Mouse (Mus musculus): Measurements from ENCODE around the gene Gab3. TPM values are rescaled to one million over a fixed set of nuclear protein-coding genes. Genes with fewer than 3 reads are reported as not detected.
A peak's percentile ranks its signal among the peaks of the same experiment; 100 is the strongest.
"Not testable (repeated sequence)": the region's sequence is repeated elsewhere in the genome, so short reads cannot be mapped to it uniquely, and the experiment has no call there.

Gab3 gene
- polyA plus RNA-seq, 1 experiment from 2014 or later, result 0.77 TPM

DNA sequence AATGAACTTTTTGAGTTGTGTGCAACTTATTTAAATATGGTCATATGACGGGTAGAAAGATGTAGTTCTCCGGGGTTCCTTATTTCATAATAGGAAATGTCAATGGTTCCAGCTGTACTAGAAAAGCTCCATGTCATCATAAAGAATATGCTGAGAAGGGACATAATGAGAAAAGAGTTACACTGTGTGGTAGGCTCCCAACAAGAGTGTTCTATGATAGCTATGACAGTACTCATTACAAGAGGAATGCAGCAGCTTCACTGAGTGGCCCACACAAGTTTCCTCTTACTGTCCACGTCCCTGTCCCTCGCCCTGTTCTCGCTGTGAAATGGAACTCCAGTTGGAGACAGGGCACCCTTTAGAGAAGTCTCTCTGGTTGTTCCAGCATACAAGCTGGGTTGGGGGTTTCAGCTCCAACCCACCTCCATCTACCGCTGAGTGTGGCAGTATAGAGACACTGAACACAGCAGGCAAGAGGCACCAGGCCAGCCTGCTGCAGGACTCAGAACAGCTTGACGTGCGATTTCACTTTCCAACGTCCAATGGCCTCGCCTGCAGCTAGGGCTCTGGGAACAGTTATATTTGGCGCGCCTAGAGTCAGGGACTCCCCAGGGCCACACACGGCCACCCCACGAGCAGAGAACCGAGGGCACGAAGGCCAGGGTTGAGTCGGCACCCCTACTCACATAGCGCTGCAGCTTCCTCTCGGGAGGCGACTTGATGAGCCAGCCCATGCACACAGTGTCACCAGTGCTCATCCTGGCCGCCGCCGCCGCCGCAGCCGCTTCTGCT, 1.1 kb downstream of the Gab3 start:
- no peaks in the 10 kb centered on the region for H3K36me3 ChIP-seq

DNA sequence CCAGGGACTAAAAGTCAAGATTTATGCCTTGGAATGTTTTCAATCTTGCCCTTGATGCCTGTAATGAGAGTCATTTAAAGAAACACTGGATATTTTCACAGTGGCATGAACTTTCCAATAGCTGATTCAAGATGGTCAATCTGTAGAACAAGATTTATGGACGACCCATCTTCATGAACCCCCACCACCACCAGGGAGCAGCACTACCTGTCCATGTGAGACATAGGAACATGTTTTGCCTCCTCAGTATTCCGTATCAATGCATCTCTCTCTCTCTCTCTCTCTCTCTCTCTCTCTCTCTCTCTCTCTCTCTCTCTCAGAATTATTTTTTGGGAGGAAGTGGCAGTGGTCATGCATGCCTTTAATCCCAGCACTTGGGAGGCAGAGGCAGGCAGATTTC, 2.9 kb downstream of the Gab3 start:
- Histone ChIP-seq H3K27me3 (ENCODE audit: insufficient read depth, poor library complexity, severe bottlenecking) (no peaks in the 10 kb centered on the region), H3K4me3 (no peak overlapping the region), H3K36me3 (no peaks in the 10 kb centered on the region), H3K4me1 (replicated peaks) (no peaks in the 10 kb centered on the region), H3K27ac (no peak overlapping the region), H3K9me3 (no peaks in the 10 kb centered on the region)
- WGBS, result 53% methylated on average over 2 of the region's 2 CpGs
- no peak for DNase-seq (ENCODE audit: low spot score)

More for the DNA sequence above, 1.1 kb downstream of the Gab3 start:
- no peaks in the 10 kb centered on the region for H3K9me3 ChIP-seq
- H3K27ac ChIP-seq, result peak overlapping the region; percentile 59; the same call in 1 of the 2 replicates
- H3K27me3 ChIP-seq (ENCODE audit: insufficient read depth, poor library complexity, severe bottlenecking), result no peaks in the 10 kb centered on the region
- peak; percentile 23 for DNase-seq (ENCODE audit: low spot score)
- 24% methylated on average over 26 of the region's 26 CpGs for WGBS
- H3K4me1 ChIP-seq (replicated peaks), result no peaks in the 10 kb centered on the region
- peak overlapping the region; percentile 59 for H3K4me3 ChIP-seq

DNA sequence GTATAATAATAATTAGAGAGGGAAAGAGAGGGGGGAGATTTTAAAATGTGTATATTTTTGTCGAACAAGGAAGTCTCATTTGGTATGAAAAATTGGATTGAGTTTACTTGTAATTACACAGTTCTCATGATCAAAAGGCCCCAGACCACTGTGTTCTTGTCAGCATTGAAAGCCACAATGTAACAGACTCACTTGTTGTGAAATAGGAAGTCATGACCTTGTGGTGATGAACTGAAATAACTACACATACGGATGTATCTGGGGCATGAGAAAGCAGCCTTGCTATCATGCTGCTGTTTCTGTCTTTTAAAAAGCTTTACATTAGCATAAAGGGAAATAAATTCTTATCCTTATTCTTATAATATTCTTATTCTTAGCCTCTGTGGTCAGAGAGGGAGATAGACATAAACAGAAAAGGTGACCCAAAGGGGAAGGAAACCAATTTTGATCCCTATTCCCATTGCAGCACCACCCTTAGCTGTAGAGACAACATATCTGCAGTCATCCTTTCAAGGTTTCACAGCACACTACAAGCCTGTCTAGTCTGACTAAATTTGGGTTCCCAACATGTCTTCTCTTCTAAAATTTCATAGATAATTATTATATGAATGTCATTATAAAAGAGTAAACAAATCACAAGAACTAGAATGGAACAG, 29.0 kb downstream of the Gab3 start:
- H3K4me1 ChIP-seq (replicated peaks), result no peaks in the 10 kb centered on the region
- no peaks in the 10 kb centered on the region for H3K9me3 ChIP-seq
- no peak overlapping the region for H3K4me3 ChIP-seq
- H3K36me3 ChIP-seq, result no peaks in the 10 kb centered on the region
- no peak for DNase-seq (ENCODE audit: low spot score)
- no peaks in the 10 kb centered on the region for H3K27me3 ChIP-seq (ENCODE audit: insufficient read depth, poor library complexity, severe bottlenecking)
- H3K27ac ChIP-seq, result no peak overlapping the region
- 85% methylated on average over 2 of the region's 2 CpGs for WGBS

- Histone ChIP-seq H3K27me3 (ENCODE audit: insufficient read depth, poor library complexity, severe bottlenecking) (no peaks in the 10 kb centered on the region), H3K36me3 (no peaks in the 10 kb centered on the region), H3K27ac (no peak overlapping the region), H3K4me1 (replicated peaks) (no peaks in the 10 kb centered on the region), H3K9me3 (no peaks in the 10 kb centered on the region), H3K4me3 (no peak overlapping the region)
- DNase-seq (ENCODE audit: low spot score), result no peak
- 73% methylated on average over 3 of the region's 3 CpGs for WGBS
These were observed 38.2 kb downstream of the Gab3 start for GRCm38 (mm10) chrX:75046921-75047635.

DNA sequence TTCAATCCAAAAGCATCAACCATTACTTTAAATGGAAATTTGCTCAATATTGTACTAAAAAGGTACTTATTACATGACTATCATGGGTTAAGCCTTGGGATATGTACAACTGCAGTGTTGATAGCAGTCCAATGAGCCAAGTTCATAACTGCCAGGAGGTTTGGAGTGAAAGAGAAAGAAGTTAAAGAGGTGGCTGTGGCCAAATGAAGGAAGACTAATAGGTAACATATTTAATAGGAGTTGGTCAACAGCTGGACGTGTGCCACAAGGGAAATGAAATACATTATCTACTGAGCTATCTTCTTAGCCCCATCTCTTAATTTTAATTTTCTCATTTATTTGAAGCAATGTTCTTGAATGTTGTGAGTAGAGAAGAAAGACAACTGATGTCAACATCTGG, 39.3 kb downstream of the Gab3 start:
- Histone ChIP-seq H3K27me3 (ENCODE audit: insufficient read depth, poor library complexity, severe bottlenecking) (no peaks in the 10 kb centered on the region), H3K36me3 (no peaks in the 10 kb centered on the region), H3K27ac (no peak overlapping the region), H3K4me3 (no peak overlapping the region), H3K9me3 (no peaks in the 10 kb centered on the region), H3K4me1 (replicated peaks) (no peaks in the 10 kb centered on the region)
- 86% methylated on average over 1 of the region's 1 CpGs for WGBS
- DNase-seq (ENCODE audit: low spot score), result no peak

GRCm38 (mm10) chrX:75044595-75044994, 40.7 kb downstream of the Gab3 start:
- Histone ChIP-seq H3K9me3 (no peaks in the 10 kb centered on the region), H3K4me3 (no peak overlapping the region)
- WGBS, result 75% methylated on average over 4 of the region's 4 CpGs

GRCm38 (mm10) chrX:75036626-75037025, 48.6 kb downstream of the Gab3 start:
- DNase-seq (ENCODE audit: low spot score), result no peak
- no peaks in the 10 kb centered on the region for H3K9me3 ChIP-seq
- H3K27ac ChIP-seq, result no peak overlapping the region
- H3K4me1 ChIP-seq (replicated peaks), result no peaks in the 10 kb centered on the region
- H3K4me3 ChIP-seq, result no peak overlapping the region
- no peaks in the 10 kb centered on the region for H3K36me3 ChIP-seq
- no peaks in the 10 kb centered on the region for H3K27me3 ChIP-seq (ENCODE audit: insufficient read depth, poor library complexity, severe bottlenecking)

More at GRCm38 (mm10) chrX:75044595-75044994, 40.7 kb downstream of the Gab3 start:
- no peaks in the 10 kb centered on the region for H3K27me3 ChIP-seq (ENCODE audit: insufficient read depth, poor library complexity, severe bottlenecking)
- DNase-seq (ENCODE audit: low spot score), result no peak
- no peaks in the 10 kb centered on the region for H3K36me3 ChIP-seq
- H3K4me1 ChIP-seq (replicated peaks), result no peaks in the 10 kb centered on the region
- H3K27ac ChIP-seq, result no peak overlapping the region

DNA sequence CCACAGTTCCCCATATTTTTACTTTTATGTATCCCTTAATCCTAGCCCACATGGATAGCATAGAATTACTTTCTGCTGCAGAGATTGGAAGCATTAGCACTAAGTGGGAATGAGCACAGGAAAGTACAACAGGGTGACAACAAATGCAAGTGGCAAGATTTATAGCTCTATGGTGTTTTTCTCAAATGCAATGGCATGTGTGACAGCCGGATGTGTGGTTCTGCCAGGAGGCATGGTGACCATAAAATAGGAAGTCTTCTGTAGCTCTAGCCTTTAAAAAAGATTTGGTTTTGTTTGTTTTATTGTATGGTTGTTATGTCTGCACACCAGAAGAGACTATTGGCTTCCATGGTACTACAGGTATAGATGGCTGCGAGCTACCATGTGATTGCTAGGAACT, 50.1 kb downstream of the Gab3 start:
- Histone ChIP-seq H3K36me3 (no peaks in the 10 kb centered on the region), H3K4me1 (replicated peaks) (no peaks in the 10 kb centered on the region), H3K27ac (no peak overlapping the region), H3K4me3 (no peak overlapping the region), H3K9me3 (no peaks in the 10 kb centered on the region), H3K27me3 (ENCODE audit: insufficient read depth, poor library complexity, severe bottlenecking) (no peaks in the 10 kb centered on the region)
- no peak for DNase-seq (ENCODE audit: low spot score)
- 93% methylated on average over 2 of the region's 2 CpGs for WGBS

GRCm38 (mm10) chrX:75034054-75034453, 51.2 kb downstream of the Gab3 start:
- not testable (repeated sequence) for H3K27ac ChIP-seq; H3K4me3 ChIP-seq; H3K27me3 ChIP-seq (ENCODE audit: insufficient read depth, poor library complexity, severe bottlenecking); H3K9me3 ChIP-seq; DNase-seq (ENCODE audit: low spot score); H3K36me3 ChIP-seq; H3K4me1 ChIP-seq (replicated peaks)
- WGBS, result 70% methylated on average over 1 of the region's 1 CpGs

DNA sequence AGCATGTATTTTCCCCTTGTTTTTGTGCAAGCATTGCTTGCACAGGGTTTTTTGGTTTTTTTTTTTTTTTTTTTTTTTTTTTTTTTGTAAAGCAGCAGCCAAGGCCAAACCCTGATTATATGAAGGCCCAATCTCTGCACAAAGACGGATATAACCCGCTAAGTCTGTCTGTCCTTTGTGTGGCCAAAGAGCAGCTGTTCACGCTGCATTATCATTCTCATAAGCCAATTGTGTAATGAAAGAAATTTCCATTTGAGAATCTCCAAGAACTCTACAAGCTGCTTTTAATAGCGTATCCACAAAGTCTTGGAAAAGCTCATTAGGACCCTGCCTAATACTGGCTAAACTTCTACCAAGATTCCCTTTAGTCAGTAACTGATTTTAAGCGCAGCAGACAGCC, 101.5 kb downstream of the Gab3 start:
- no peaks in the 10 kb centered on the region for H3K36me3 ChIP-seq

GRCm38 (mm10) chrX:74962899-74963298, 122.4 kb downstream of the Gab3 start:
- not testable (repeated sequence) for DNase-seq (ENCODE audit: low spot score); H3K4me1 ChIP-seq (replicated peaks); H3K27me3 ChIP-seq (ENCODE audit: insufficient read depth, poor library complexity, severe bottlenecking); H3K4me3 ChIP-seq; H3K27ac ChIP-seq; H3K36me3 ChIP-seq; H3K9me3 ChIP-seq
- WGBS, result 41% methylated on average over 1 of the region's 2 CpGs

More for the DNA sequence above, 101.5 kb downstream of the Gab3 start:
- no peak for DNase-seq (ENCODE audit: low spot score)
- 0 out of 2 replicates have a peak, but pooled peaks cover 3% of the 10 kb centered on the region for H3K9me3 ChIP-seq
- H3K27me3 ChIP-seq (ENCODE audit: insufficient read depth, poor library complexity, severe bottlenecking), result no peaks in the 10 kb centered on the region
- H3K4me1 ChIP-seq (replicated peaks), result no peaks in the 10 kb centered on the region
- no peak overlapping the region for H3K4me3 ChIP-seq
- H3K27ac ChIP-seq, result no peak overlapping the region
- 75% methylated on average over 5 of the region's 5 CpGs for WGBS

GRCm38 (mm10) chrX:74959161-74959560, 126.1 kb downstream of the Gab3 start:
- not testable (repeated sequence) for H3K9me3 ChIP-seq; DNase-seq (ENCODE audit: low spot score); H3K4me1 ChIP-seq (replicated peaks); H3K36me3 ChIP-seq; H3K27me3 ChIP-seq (ENCODE audit: insufficient read depth, poor library complexity, severe bottlenecking); H3K4me3 ChIP-seq; H3K27ac ChIP-seq
- WGBS, result 71% methylated on average over 7 of the region's 7 CpGs
